Mouse (Mus musculus): ENCODE results near the gene Dynlt1c.
"Not testable (repeated sequence)": the region's sequence is repeated elsewhere in the genome, so short reads cannot be mapped to it uniquely, and the experiment has no call there.

- not testable (repeated sequence) for TF ChIP-seq CTCF (conservative IDR thresholded peaks at IDR 0.05; ENCODE audit: insufficient read depth, insufficient read length, low read depth, low read length); POLR2A (IDR thresholded peaks at IDR 0.05; ENCODE audit: low read depth, low read length)
These were observed 52.0 kb downstream of the Dynlt1c start for GRCm38 (mm10) chr17:6653341-6653946.
